Mouse (Mus musculus) ES-E14 (cell line): ENCODE results near the gene Ank3. TPM values are rescaled to one million over a fixed set of nuclear protein-coding genes. Genes with fewer than 3 reads are reported as not detected.
A peak's percentile ranks its signal among the peaks of the same experiment; 100 is the strongest.

Experiments
- DNase-seq: peaks from one replicate; pipeline ENCODE4 v3.0.0-alpha.2; 2013; ENCODE audit warnings: low read depth, low spot score
- H3K27ac ChIP-seq: 2 replicates; pipeline ENCODE4 v1.5.1; 2012; ENCODE audit warnings: low read depth, mild to moderate bottlenecking, low read length, moderate library complexity, mixed read lengths; ENCODE audit not compliant: poor library complexity, insufficient read depth, severe bottlenecking
- H3K36me3 ChIP-seq: 2 replicates; pipeline ENCODE4 v1.6.1; 2012; ENCODE audit warnings: mild to moderate bottlenecking, low read length, moderate library complexity, mixed read lengths; ENCODE audit not compliant: control insufficient read depth, poor library complexity, insufficient read depth, severe bottlenecking
- H3K4me1 ChIP-seq, 2 experiments: fragments of 150-350 bp in 1 of 2; sonication (generic) in 1 of 2; 2 replicates each; pipeline ENCODE4 v1.6.1; 2012; ENCODE audit warnings: low read length in 2 of 2, mild to moderate bottlenecking in 1 of 2, mixed read lengths in 1 of 2; ENCODE audit not compliant: control insufficient read depth in 2 of 2, insufficient read depth in 2 of 2, poor library complexity in 1 of 2
- H3K4me3 ChIP-seq, 2 experiments: fragments of 150-350 bp in 1 of 2; sonication (generic) in 1 of 2; 2 replicates each; pipeline ENCODE4 v1.5.1; 2012; ENCODE audit warnings: low read length in 2 of 2, low read depth in 1 of 2, mild to moderate bottlenecking in 1 of 2, mixed read lengths in 1 of 2; ENCODE audit not compliant: insufficient read depth in 1 of 2, poor library complexity in 1 of 2, severe bottlenecking in 1 of 2
- H3K9ac ChIP-seq: 2 replicates; pipeline ENCODE4 v1.6.1; 2012; ENCODE audit warnings: low read depth, mild to moderate bottlenecking, low read length, mixed read lengths; ENCODE audit not compliant: poor library complexity, insufficient read depth, severe bottlenecking
- H3K9me3 ChIP-seq: fragments of 150-350 bp; sonication (generic); 2 replicates; pipeline ENCODE4 v1.6.1; 2012; ENCODE audit warnings: low read depth, mild to moderate bottlenecking, low read length; ENCODE audit not compliant: control insufficient read depth, insufficient read depth
- CHD2 ChIP-seq: IDR thresholded peaks from 2 replicates; pipeline ENCODE4 v1.6.1; 2014; ENCODE audit warnings: mild to moderate bottlenecking, low read depth, low read length, inconsistent platforms
- HCFC1 ChIP-seq: IDR thresholded peaks from 2 replicates; pipeline ENCODE4 v1.6.1; 2012; ENCODE audit warnings: low read length, inconsistent platforms, borderline replicate concordance; ENCODE audit not compliant: insufficient read depth
- MAFK ChIP-seq: IDR thresholded peaks from 2 replicates; pipeline ENCODE4 v1.6.1; 2014; ENCODE audit warnings: mild to moderate bottlenecking, low read depth, low read length, inconsistent platforms; ENCODE audit not compliant: insufficient read depth
- ZC3H11A ChIP-seq: IDR thresholded peaks from 2 replicates; pipeline ENCODE4 v1.6.1; 2012; ENCODE audit warnings: low read depth, mild to moderate bottlenecking, inconsistent platforms, low read length, borderline replicate concordance
- ZNF384 ChIP-seq: IDR thresholded peaks from 2 replicates; pipeline ENCODE4 v1.6.1; 2012; ENCODE audit warnings: low read depth, low read length, inconsistent platforms
- in situ Hi-C, 2 experiments: fragments of 600-800 bp; cut with MboI; formaldehyde crosslinking; loops; one replicate each; pipeline ENCODE4 v1.15.1; 2025; ENCODE audit warnings: low sequenced_read_pairs in 2 of 2, inconsistent platforms in 1 of 2; ENCODE audit not compliant: unreplicated experiment in 2 of 2
- total RNA-seq: library from RNA; depleted of rRNA; stranded (reverse); fragments of 300-350 nt; gene quantifications from 2 replicates; pipeline ENCODE4 v1.2.3, GENCODE M21; 2012

The Ank3 gene
- total RNA-seq, 1 experiment = 6.5 TPM

- H3K4me1 ChIP-seq = peaks cover 2 to 11% of the 10 kb centered on the region in 2 experiments; a peak in 2 of 4 replicates
- no peak for TF ChIP-seq HCFC1
- no peak for TF ChIP-seq ZC3H11A
- TF ChIP-seq CHD2 = no peak
- TF ChIP-seq MAFK = no peak
- H3K27ac ChIP-seq = peak overlapping the region; percentile 78
- in situ Hi-C loops = no loop called here
- no peak for DNase-seq
- H3K9ac ChIP-seq = peak overlapping the region; percentile 68
- H3K4me3 ChIP-seq = peak overlapping the region; percentile 69 to 72
- no peaks in the 10 kb centered on the region for H3K9me3 ChIP-seq
- no peaks in the 10 kb centered on the region for H3K36me3 ChIP-seq
These were observed 526.3 kb downstream of the Ank3 start for GRCm38 (mm10) chr10:69924845-69925244.

- no peaks in the 10 kb centered on the region for H3K9me3 ChIP-seq
- TF ChIP-seq ZC3H11A = no peak
- 0 out of 2 replicates have a peak, but pooled peaks have one; percentile 26 for TF ChIP-seq ZNF384
- in situ Hi-C loops = no loop called here
- H3K36me3 ChIP-seq = no peaks in the 10 kb centered on the region
- H3K9ac ChIP-seq = peak overlapping the region; percentile 48
- peak overlapping the region; percentile 69 to 72 for H3K4me3 ChIP-seq
- H3K4me1 ChIP-seq = peaks cover 2 to 11% of the 10 kb centered on the region in 2 experiments; a peak in 2 of 4 replicates
- H3K27ac ChIP-seq = peak overlapping the region; percentile 78
- DNase-seq = peak; percentile 56
These were observed 526.9 kb downstream of the Ank3 start for GRCm38 (mm10) chr10:69925285-69926157.

GRCm38 (mm10) chr10:69926158-69926882, 527.7 kb downstream of the Ank3 start:
- Histone ChIP-seq H3K27ac (peak overlapping the region; percentile 69), H3K36me3 (no peaks in the 10 kb centered on the region), H3K4me1 (peaks cover 2 to 11% of the 10 kb centered on the region in 2 experiments; a peak in 2 of 4 replicates), H3K9me3 (no peaks in the 10 kb centered on the region), H3K4me3 (peak overlapping the region; percentile 69 to 72), H3K9ac (peak overlapping the region; percentile 48)
- in situ Hi-C loops = no loop called here
- TF ChIP-seq ZC3H11A = no peak
- TF ChIP-seq CHD2 = no peak
- TF ChIP-seq HCFC1 = no peak
- no peak for TF ChIP-seq MAFK
- TF ChIP-seq ZNF384 = no peak
- DNase-seq = no peak

GRCm38 (mm10) chr10:69927012-69927411, 528.4 kb downstream of the Ank3 start:
- no peaks in the 10 kb centered on the region for H3K36me3 ChIP-seq
- peak overlapping the region; percentile 69 to 72 for H3K4me3 ChIP-seq
- H3K9me3 ChIP-seq = no peaks in the 10 kb centered on the region
- in situ Hi-C loops = no loop called here
- peak overlapping the region; percentile 12; the same call in 1 of the 2 replicates for H3K27ac ChIP-seq
- peak overlapping the region; percentile 47 for H3K9ac ChIP-seq
- TF ChIP-seq ZC3H11A = no peak
- no peak for TF ChIP-seq HCFC1
- TF ChIP-seq ZNF384 = no peak
- TF ChIP-seq CHD2 = no peak
- no peak for TF ChIP-seq MAFK
- DNase-seq = no peak
- peaks cover 2 to 11% of the 10 kb centered on the region in 2 experiments; a peak in 2 of 4 replicates for H3K4me1 ChIP-seq
